Mouse (Mus musculus): ENCODE results near the gene Ttll13. TPM values are rescaled to one million over a fixed set of nuclear protein-coding genes. Genes with fewer than 3 reads are reported as not detected.

Gene Ttll13
- total and polyA plus RNA-seq, 2 experiments from 2014 or later: 0.48 to 1.4 TPM

GRCm38 (mm10) chr7:80299568-80299967, 53.4 kb downstream of the Ttll13 start:
- 92% methylated on average over 3 of the region's 3 CpGs for WGBS
- ATAC-seq: no peak

DNA sequence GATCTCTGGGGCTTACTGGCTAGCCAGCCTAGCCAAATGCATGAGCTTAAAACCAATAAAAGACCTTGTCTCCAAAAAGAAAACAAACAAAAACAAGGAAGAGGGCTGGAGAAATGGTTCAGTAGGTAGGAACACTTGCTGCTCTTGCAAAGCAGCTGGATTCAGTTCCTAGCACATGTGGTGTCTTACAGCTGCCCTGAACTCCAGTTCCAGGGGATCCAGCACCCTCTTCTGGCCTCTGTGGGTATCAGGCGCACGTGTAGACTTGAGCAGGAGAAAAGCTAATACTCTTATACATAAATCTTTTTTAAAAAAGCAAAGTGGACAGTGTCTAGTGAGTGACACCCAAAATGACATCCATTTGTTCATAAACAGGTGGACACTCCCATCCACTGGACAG, 55.3 kb downstream of the Ttll13 start:
- Histone ChIP-seq H3K4me3 (ENCODE audit: low read depth, low read length) (no peak overlapping the region), H3K36me3 (ENCODE audit: insufficient read depth) (no peaks in the 10 kb centered on the region), H3K27me3 (ENCODE audit: insufficient read depth, low read length) (no peaks in the 10 kb centered on the region), H3K27ac (ENCODE audit: low read depth, low read length) (no peak overlapping the region), H3K9me3 (ENCODE audit: low read length) (no peaks in the 10 kb centered on the region), H3K4me2 (ENCODE audit: low read depth) (no peak overlapping the region), H3K9ac (no peak overlapping the region), H3K4me1 (ENCODE audit: insufficient read depth) (no peaks in the 10 kb centered on the region)
- ATAC-seq: no peak
- 88% methylated on average over 2 of the region's 2 CpGs for WGBS
- no peak for TF ChIP-seq CTCF (IDR thresholded peaks at IDR 0.05; ENCODE audit: low read depth)
- no peak for DNase-seq

More at GRCm38 (mm10) chr7:80299568-80299967, 53.4 kb downstream of the Ttll13 start:
- H3K9ac ChIP-seq: no peak overlapping the region
- H3K27ac ChIP-seq (ENCODE audit: low read depth, low read length): no peak overlapping the region
- no peaks in the 10 kb centered on the region for H3K9me3 ChIP-seq (ENCODE audit: low read length)
- H3K4me1 ChIP-seq (ENCODE audit: insufficient read depth): no peaks in the 10 kb centered on the region
- DNase-seq: no peak
- H3K27me3 ChIP-seq (ENCODE audit: insufficient read depth, low read length): no peaks in the 10 kb centered on the region
- H3K4me3 ChIP-seq (ENCODE audit: low read depth, low read length): no peak overlapping the region
- no peak overlapping the region for H3K4me2 ChIP-seq (ENCODE audit: low read depth)
- no peaks in the 10 kb centered on the region for H3K36me3 ChIP-seq (ENCODE audit: insufficient read depth)
- TF ChIP-seq CTCF (IDR thresholded peaks at IDR 0.05; ENCODE audit: low read depth): no peak

- Histone ChIP-seq H3K27ac (ENCODE audit: low read depth, low read length) (no peak overlapping the region), H3K9me3 (ENCODE audit: low read length) (no peaks in the 10 kb centered on the region), H3K9ac (no peak overlapping the region), H3K4me3 (ENCODE audit: low read depth, low read length) (no peak overlapping the region), H3K4me1 (ENCODE audit: insufficient read depth) (no peaks in the 10 kb centered on the region), H3K36me3 (ENCODE audit: insufficient read depth) (no peaks in the 10 kb centered on the region), H3K27me3 (ENCODE audit: insufficient read depth, low read length) (no peaks in the 10 kb centered on the region), H3K4me2 (ENCODE audit: low read depth) (no peak overlapping the region)
- WGBS: 72% methylated on average over 3 of the region's 3 CpGs
- no peak for TF ChIP-seq CTCF (IDR thresholded peaks at IDR 0.05; ENCODE audit: low read depth)
- DNase-seq (no peak), ATAC-seq (no peak)
Observed at GRCm38 (mm10) chr7:80307766-80308165, 61.6 kb downstream of the Ttll13 start.

Other genes starting within 250 kb of the Ttll13 start
- gene Zfp710, start 221.6 kb upstream of the Ttll13 start, total RNA-seq (2014; rRNA removed): 22.5 and 30.6 TPM in 2 replicates
- gene Zfp710, start 221.6 kb upstream of the Ttll13 start, polyA plus RNA-seq (2015; fragmentation: Nextera tagmentation; extraction: Ambion mirVana): 9.6 and 12.3 TPM in 2 replicates
- 143 and 145 TPM in 2 replicates for gene Idh2, start 131.0 kb upstream of the Ttll13 start, total RNA-seq (2014; rRNA removed)
- 110 and 128 TPM in 2 replicates for gene Idh2, start 131.0 kb upstream of the Ttll13 start, polyA plus RNA-seq (2015; fragmentation: Nextera tagmentation; extraction: Ambion mirVana)
- gene Sema4b, start 59.5 kb upstream of the Ttll13 start, total RNA-seq (2014; rRNA removed): 24.5 and 35.6 TPM in 2 replicates
- 17.0 and 22.4 TPM in 2 replicates for gene Sema4b, start 59.5 kb upstream of the Ttll13 start, polyA plus RNA-seq (2015; fragmentation: Nextera tagmentation; extraction: Ambion mirVana)
- gene Cib1, start 13.6 kb upstream of the Ttll13 start, total RNA-seq (2014; rRNA removed): 11.3 and 16.4 TPM in 2 replicates
- gene Cib1, start 13.6 kb upstream of the Ttll13 start, polyA plus RNA-seq (2015; fragmentation: Nextera tagmentation; extraction: Ambion mirVana): 29.0 and 29.3 TPM in 2 replicates
- 4.1 and 5.8 TPM in 2 replicates for gene Gdpgp1, start 13.5 kb upstream of the Ttll13 start, total RNA-seq (2014; rRNA removed)
- gene Gdpgp1, start 13.5 kb upstream of the Ttll13 start, polyA plus RNA-seq (2015; fragmentation: Nextera tagmentation; extraction: Ambion mirVana): 1.3 and 2.6 TPM in 2 replicates
- gene Ngrn, start 14.8 kb downstream of the Ttll13 start, total RNA-seq (2014; rRNA removed): 67.2 and 74.9 TPM in 2 replicates
- 71.4 and 72.0 TPM in 2 replicates for gene Ngrn, start 14.8 kb downstream of the Ttll13 start, polyA plus RNA-seq (2015; fragmentation: Nextera tagmentation; extraction: Ambion mirVana)
- 37.5 and 41.0 TPM in 2 replicates for gene Vps33b, start 23.3 kb downstream of the Ttll13 start, total RNA-seq (2014; rRNA removed)
- 8.3 and 15.0 TPM in 2 replicates for gene Vps33b, start 23.3 kb downstream of the Ttll13 start, polyA plus RNA-seq (2015; fragmentation: Nextera tagmentation; extraction: Ambion mirVana)
- 12.2 and 17.1 TPM in 2 replicates for gene Prc1, start 48.1 kb downstream of the Ttll13 start, total RNA-seq (2014; rRNA removed)
- 19.0 and 23.9 TPM in 2 replicates for gene Prc1, start 48.1 kb downstream of the Ttll13 start, polyA plus RNA-seq (2015; fragmentation: Nextera tagmentation; extraction: Ambion mirVana)
- gene Rccd1, start 78.1 kb downstream of the Ttll13 start, total RNA-seq (2014; rRNA removed): 25.2 and 38.9 TPM in 2 replicates
- gene Rccd1, start 78.1 kb downstream of the Ttll13 start, polyA plus RNA-seq (2015; fragmentation: Nextera tagmentation; extraction: Ambion mirVana): 3.5 and 7.0 TPM in 2 replicates
- 49.2 and 69.4 TPM in 2 replicates for gene Unc45a, start 94.6 kb downstream of the Ttll13 start, total RNA-seq (2014; rRNA removed)
- 35.2 and 50.1 TPM in 2 replicates for gene Unc45a, start 94.6 kb downstream of the Ttll13 start, polyA plus RNA-seq (2015; fragmentation: Nextera tagmentation; extraction: Ambion mirVana)
- gene Hddc3, start 96.7 kb downstream of the Ttll13 start, total RNA-seq (2014; rRNA removed): 33.2 and 44.4 TPM in 2 replicates
- gene Hddc3, start 96.7 kb downstream of the Ttll13 start, polyA plus RNA-seq (2015; fragmentation: Nextera tagmentation; extraction: Ambion mirVana): 14.6 and 16.7 TPM in 2 replicates
- 49.4 and 54.8 TPM in 2 replicates for gene Man2a2, start 125.0 kb downstream of the Ttll13 start, total RNA-seq (2014; rRNA removed)
- gene Man2a2, start 125.0 kb downstream of the Ttll13 start, polyA plus RNA-seq (2015; fragmentation: Nextera tagmentation; extraction: Ambion mirVana): 6.5 and 12.0 TPM in 2 replicates
- gene Fes, start 141.6 kb downstream of the Ttll13 start, total RNA-seq (2014; rRNA removed): 4.5 and 6.4 TPM in 2 replicates
- 2.5 and 2.8 TPM in 2 replicates for gene Fes, start 141.6 kb downstream of the Ttll13 start, polyA plus RNA-seq (2015; fragmentation: Nextera tagmentation; extraction: Ambion mirVana)
- gene Furin, start 159.1 kb downstream of the Ttll13 start, total RNA-seq (2014; rRNA removed): 16.9 and 21.8 TPM in 2 replicates
- gene Furin, start 159.1 kb downstream of the Ttll13 start, polyA plus RNA-seq (2015; fragmentation: Nextera tagmentation; extraction: Ambion mirVana): 6.8 and 7.7 TPM in 2 replicates